In the genomic region with DNA sequence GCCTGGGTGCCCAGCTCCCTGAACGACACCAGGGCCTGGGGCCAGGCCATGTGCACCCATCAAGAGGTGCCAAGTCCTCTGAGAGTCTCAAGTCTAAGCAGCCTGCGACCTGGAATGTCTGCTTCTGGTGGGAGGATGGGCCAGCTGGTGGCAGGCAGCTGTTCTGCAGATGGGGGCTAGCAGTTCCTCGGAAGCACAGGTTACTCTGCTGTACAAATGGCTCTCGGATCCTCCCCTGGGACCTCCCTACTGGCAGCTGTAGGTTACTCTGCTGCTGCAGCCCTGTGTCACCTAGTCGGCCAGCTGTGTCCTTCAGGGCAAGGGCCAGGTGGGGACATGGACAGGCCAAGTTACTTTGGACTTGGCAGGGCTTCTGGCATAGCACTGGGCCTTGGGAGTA, we compare ENCODE assay signal across 1 mouse cellular context.
TF ChIP-seq lines count a peak whose summit lies in the region.

No protein-coding gene starts in this region.

TF ChIP-seq in myocyte, 11 proteins besides CTCF, POLR2A, EP300 and RAD21 (continued from another document):
- no peak for TF ChIP-seq MAX (IDR thresholded peaks at IDR 0.05; ENCODE audit: low read depth)
- peak in 2 of 3 experiments; percentile 43 to 61 for TF ChIP-seq MYOG (IDR thresholded peaks at IDR 0.05; ENCODE audit: control insufficient read depth in 1 of 3, insufficient read depth in 1 of 3, insufficient read length in 2 of 3, low read depth in 2 of 3)
- no peak for TF ChIP-seq TCF3 (IDR thresholded peaks at IDR 0.05; ENCODE audit: insufficient read length, low read depth)
